Mouse (Mus musculus): ENCODE results near the gene Emx2. TPM values are rescaled to one million over a fixed set of nuclear protein-coding genes. Genes with fewer than 3 reads are reported as not detected.

Gene Emx2
- polyA plus RNA-seq, 1 experiment from 2014 or later = 0.08 TPM

DNA sequence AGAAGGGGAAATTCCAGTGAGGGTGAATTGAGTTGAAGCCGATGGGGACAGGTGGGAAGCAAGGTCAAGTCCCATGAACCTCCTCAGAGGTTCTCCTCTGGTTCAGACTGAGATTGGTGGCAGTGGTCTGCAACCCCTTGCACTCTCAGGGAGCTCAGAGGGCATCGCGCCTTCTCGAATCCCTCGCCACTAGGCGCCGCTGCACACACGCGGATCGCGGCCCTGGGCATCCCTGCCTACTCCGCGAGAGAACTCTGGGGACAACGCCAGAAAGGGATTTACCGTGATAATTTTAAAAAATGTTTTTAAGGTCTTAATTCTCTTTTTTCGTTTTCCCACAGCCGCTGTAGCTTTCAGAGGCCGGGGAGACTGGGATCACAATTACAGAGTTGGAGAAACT lies 4.0 kb upstream of the Emx2 start:
- ATAC-seq (ENCODE audit: low FRiP score, low TSS enrichment) (peak; percentile 50; the same call in 1 of the 2 replicates), DNase-seq (ENCODE audit: low spot score) (peak; percentile 75)
- Histone ChIP-seq H3K9me3 (ENCODE audit: control insufficient read depth, low read length) (no peaks in the 10 kb centered on the region), H3K4me1 (replicated peaks; ENCODE audit: control insufficient read depth, insufficient read depth) (no peaks in the 10 kb centered on the region), H3K4me2 (replicated peaks; ENCODE audit: low read depth) (no peak overlapping the region), H3K27me3 (ENCODE audit: control insufficient read depth, insufficient read depth, low read length) (peaks cover 47% of the 10 kb centered on the region), H3K36me3 (ENCODE audit: control insufficient read depth, insufficient read depth, low read length) (no peaks in the 10 kb centered on the region), H3K4me3 (ENCODE audit: low read depth, low read length) (no peak overlapping the region), H3K9ac (ENCODE audit: low read length) (no peak overlapping the region), H3K27ac (replicated peaks) (no peak overlapping the region)
- peak; percentile 92 for TF ChIP-seq CTCF (IDR thresholded peaks at IDR 0.05; ENCODE audit: low read depth)
- no peak for TF ChIP-seq EP300 (optimal IDR thresholded peaks at IDR 0.05)
- under 1% methylated on average over 18 of the region's 18 CpGs for WGBS

DNA sequence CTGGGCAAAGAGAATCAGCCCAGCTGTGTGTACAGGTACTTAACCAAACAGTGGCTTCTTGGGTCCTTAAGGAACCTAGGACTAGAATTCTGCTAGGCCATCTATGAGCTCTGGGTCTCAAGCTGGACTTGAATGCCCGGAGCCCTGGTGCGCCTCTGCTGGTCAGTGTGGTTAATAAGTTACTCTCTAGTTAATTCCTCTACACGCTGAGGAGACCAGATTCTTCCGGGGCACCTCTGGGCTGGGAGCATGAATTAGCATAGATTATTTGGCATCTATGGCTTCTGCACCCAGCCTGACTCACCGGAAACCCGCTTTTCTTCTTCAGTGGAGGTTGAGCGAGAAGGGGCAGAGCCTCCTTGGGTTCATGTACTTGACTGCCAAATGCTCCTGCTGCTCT lies 2.5 kb upstream of the Emx2 start:
- Histone ChIP-seq H3K4me2 (replicated peaks; ENCODE audit: low read depth) (no peak overlapping the region), H3K4me1 (replicated peaks; ENCODE audit: control insufficient read depth, insufficient read depth) (no peaks in the 10 kb centered on the region), H3K4me3 (ENCODE audit: low read depth, low read length) (no peak overlapping the region), H3K9ac (ENCODE audit: low read length) (no peak overlapping the region), H3K27ac (replicated peaks) (no peak overlapping the region), H3K9me3 (ENCODE audit: control insufficient read depth, low read length) (no peaks in the 10 kb centered on the region), H3K27me3 (ENCODE audit: control insufficient read depth, insufficient read depth, low read length) (peaks cover 47% of the 10 kb centered on the region), H3K36me3 (ENCODE audit: control insufficient read depth, insufficient read depth, low read length) (no peaks in the 10 kb centered on the region)
- DNase-seq (ENCODE audit: low spot score) (no peak), ATAC-seq (ENCODE audit: low FRiP score, low TSS enrichment) (no peak)
- WGBS = 3% methylated on average over 7 of the region's 7 CpGs
- TF ChIP-seq EP300 (optimal IDR thresholded peaks at IDR 0.05) (no peak), CTCF (IDR thresholded peaks at IDR 0.05; ENCODE audit: low read depth) (peak; percentile 55)

DNA sequence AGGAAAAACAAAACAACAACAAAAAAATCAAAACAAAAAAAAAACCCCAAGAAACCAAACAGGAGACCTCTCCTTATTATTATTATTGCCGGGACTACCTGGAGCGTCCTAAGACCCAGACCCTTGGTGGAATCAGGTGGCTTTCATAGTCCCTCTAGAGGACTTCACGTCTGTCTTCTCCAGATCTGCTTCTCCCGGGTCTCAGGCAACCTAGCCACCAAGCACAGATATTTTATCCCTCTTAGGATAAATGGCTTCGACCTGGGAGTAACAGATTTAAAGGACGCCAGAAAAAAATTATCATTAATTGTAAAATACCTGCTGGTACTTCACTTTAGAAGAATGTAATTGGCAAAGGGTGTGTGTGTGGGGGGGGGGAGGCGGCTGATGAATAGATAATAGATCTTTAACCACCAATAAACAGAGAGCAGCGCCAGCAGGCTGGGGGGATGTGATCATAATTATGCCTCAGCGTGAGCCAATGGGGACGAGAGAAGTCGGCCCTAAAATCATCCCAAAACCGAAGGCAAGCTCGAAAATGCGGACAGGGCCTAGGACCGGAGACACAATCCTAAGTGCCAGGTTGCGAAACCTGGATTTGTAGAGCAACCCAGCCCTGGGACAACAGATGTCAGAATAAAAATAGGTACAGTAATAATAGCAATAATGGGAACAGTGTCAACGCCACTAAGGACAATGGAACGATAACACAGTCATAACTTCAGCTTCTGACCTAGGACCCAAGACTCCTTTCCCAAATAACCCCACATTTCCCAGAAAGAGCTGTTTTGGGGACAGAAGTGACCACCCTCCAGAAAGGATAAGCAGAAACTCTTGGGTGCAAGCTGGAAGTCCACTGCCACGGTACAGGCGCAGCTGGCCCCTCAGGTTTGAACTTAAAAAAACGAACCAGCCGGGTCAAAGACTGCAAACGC lies 894 bp upstream of the Emx2 start:
- H3K9ac ChIP-seq (ENCODE audit: low read length) = no peak overlapping the region
- no peak overlapping the region for H3K27ac ChIP-seq (replicated peaks)
- TF ChIP-seq EP300 (optimal IDR thresholded peaks at IDR 0.05) = no peak
- TF ChIP-seq CTCF (IDR thresholded peaks at IDR 0.05; ENCODE audit: low read depth) = no peak
- no peak overlapping the region for H3K4me2 ChIP-seq (replicated peaks; ENCODE audit: low read depth)
- H3K4me1 ChIP-seq (replicated peaks; ENCODE audit: control insufficient read depth, insufficient read depth) = no peaks in the 10 kb centered on the region
- no peaks in the 10 kb centered on the region for H3K36me3 ChIP-seq (ENCODE audit: control insufficient read depth, insufficient read depth, low read length)
- peaks cover 44% of the 10 kb centered on the region for H3K27me3 ChIP-seq (ENCODE audit: control insufficient read depth, insufficient read depth, low read length)
- H3K4me3 ChIP-seq (ENCODE audit: low read depth, low read length) = peak overlapping the region; percentile 32; the same call in 1 of the 2 replicates
- H3K9me3 ChIP-seq (ENCODE audit: control insufficient read depth, low read length) = no peaks in the 10 kb centered on the region
- 5% methylated on average over 23 of the region's 23 CpGs for WGBS
- DNase-seq (ENCODE audit: low spot score) (no peak), ATAC-seq (ENCODE audit: low FRiP score, low TSS enrichment) (no peak)

DNA sequence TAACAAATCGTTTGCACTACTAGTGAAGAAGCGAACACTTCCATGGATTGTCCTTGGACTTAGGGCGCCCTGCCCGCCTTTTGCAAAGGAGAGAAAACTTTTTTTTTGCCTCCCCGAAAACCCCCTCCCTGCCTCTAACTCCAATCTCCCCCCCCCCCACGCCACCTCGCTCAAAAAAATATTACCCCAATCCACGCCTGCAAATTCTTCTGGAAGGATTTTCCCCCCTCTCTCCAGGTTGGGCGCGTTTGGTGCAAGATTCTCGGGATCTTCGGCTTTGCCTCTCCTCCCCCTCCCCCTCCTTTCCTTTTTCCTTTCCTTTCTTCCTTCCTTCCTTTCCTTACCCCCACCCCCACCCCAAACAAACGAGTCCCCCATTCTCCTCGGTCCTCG lies 567 bp downstream of the Emx2 start:
- WGBS = under 1% methylated on average over 15 of the region's 15 CpGs
- H3K9ac ChIP-seq (ENCODE audit: low read length) = no peak overlapping the region
- H3K9me3 ChIP-seq (ENCODE audit: control insufficient read depth, low read length) = no peaks in the 10 kb centered on the region
- DNase-seq (ENCODE audit: low spot score) (no peak), ATAC-seq (ENCODE audit: low FRiP score, low TSS enrichment) (no peak)
- peak overlapping the region; percentile 42 for H3K4me2 ChIP-seq (replicated peaks; ENCODE audit: low read depth)
- no peaks in the 10 kb centered on the region for H3K36me3 ChIP-seq (ENCODE audit: control insufficient read depth, insufficient read depth, low read length)
- H3K4me1 ChIP-seq (replicated peaks; ENCODE audit: control insufficient read depth, insufficient read depth) = no peaks in the 10 kb centered on the region
- no peak for TF ChIP-seq CTCF (IDR thresholded peaks at IDR 0.05; ENCODE audit: low read depth)
- no peak for TF ChIP-seq EP300 (optimal IDR thresholded peaks at IDR 0.05)
- peaks cover 47% of the 10 kb centered on the region for H3K27me3 ChIP-seq (ENCODE audit: control insufficient read depth, insufficient read depth, low read length)
- peak overlapping the region; percentile 32 for H3K4me3 ChIP-seq (ENCODE audit: low read depth, low read length)
- H3K27ac ChIP-seq (replicated peaks) = no peak overlapping the region

DNA sequence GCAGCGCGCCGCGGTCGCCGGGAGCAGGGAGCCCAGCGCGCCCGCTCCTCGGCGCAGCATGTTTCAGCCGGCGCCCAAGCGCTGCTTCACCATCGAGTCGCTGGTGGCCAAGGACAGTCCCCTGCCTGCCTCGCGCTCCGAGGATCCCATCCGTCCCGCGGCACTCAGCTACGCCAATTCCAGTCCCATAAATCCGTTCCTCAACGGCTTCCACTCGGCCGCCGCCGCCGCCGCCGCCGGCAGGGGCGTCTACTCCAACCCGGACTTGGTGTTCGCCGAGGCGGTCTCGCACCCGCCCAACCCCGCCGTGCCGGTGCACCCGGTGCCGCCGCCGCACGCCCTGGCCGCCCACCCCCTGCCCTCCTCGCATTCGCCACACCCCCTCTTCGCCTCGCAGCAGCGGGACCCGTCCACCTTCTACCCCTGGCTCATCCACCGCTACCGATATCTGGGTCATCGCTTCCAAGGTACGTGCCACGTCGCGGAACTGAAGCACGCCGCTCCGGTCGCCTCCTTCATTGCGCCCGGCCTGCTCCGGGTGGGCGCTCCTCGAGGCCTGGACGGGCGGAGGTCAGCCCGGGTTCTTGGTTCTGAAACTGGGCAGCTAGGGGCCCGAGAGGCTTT lies 1.1 kb downstream of the Emx2 start:
- Histone ChIP-seq H3K36me3 (ENCODE audit: control insufficient read depth, insufficient read depth, low read length) (no peaks in the 10 kb centered on the region), H3K4me3 (ENCODE audit: low read depth, low read length) (peak overlapping the region; percentile 32), H3K4me1 (replicated peaks; ENCODE audit: control insufficient read depth, insufficient read depth) (no peaks in the 10 kb centered on the region), H3K9ac (ENCODE audit: low read length) (no peak overlapping the region), H3K27ac (replicated peaks) (no peak overlapping the region), H3K27me3 (ENCODE audit: control insufficient read depth, insufficient read depth, low read length) (peaks cover 44% of the 10 kb centered on the region), H3K9me3 (ENCODE audit: control insufficient read depth, low read length) (no peaks in the 10 kb centered on the region), H3K4me2 (replicated peaks; ENCODE audit: low read depth) (peak overlapping the region; percentile 42)
- DNase-seq (ENCODE audit: low spot score) (no peak), ATAC-seq (ENCODE audit: low FRiP score, low TSS enrichment) (no peak)
- 0 out of 2 replicates have a peak, but pooled peaks have one; percentile 2 for TF ChIP-seq CTCF (IDR thresholded peaks at IDR 0.05; ENCODE audit: low read depth)
- no peak for TF ChIP-seq EP300 (optimal IDR thresholded peaks at IDR 0.05)
- WGBS = under 1% methylated on average over 70 of the region's 75 CpGs

Measured in stomach, postnatal 0 days (tissue).